Mouse (Mus musculus) midbrain, embryonic 16.5 days (tissue): ENCODE results near the gene Ap2a1. TPM values are rescaled to one million over a fixed set of nuclear protein-coding genes. Genes with fewer than 3 reads are reported as not detected.

Source experiments
- ATAC-seq: fragments of 200-750 bp; cut with Nextera tagmentation; 2 replicates; pipeline ENCODE4 v1.8.0; 2017; ENCODE audit warnings: moderate TSS enrichment
- H3K27ac ChIP-seq: fragments of 300-500 bp; sonication (generic); 2 replicates; pipeline ENCODE4 v1.5.1; 2014; ENCODE audit warnings: mild to moderate bottlenecking, low read length, mixed read lengths
- H3K27me3 ChIP-seq: fragments of 300-500 bp; sonication (generic); 2 replicates; pipeline ENCODE4 v1.6.1; 2014; ENCODE audit warnings: low read depth, low read length, mixed read lengths; ENCODE audit not compliant: control insufficient read depth, insufficient read depth
- H3K36me3 ChIP-seq: fragments of 300-500 bp; sonication (generic); 2 replicates; pipeline ENCODE4 v1.6.1; 2014; ENCODE audit warnings: mild to moderate bottlenecking, low read length, moderate library complexity, mixed read lengths; ENCODE audit not compliant: control insufficient read depth, insufficient read depth
- H3K4me1 ChIP-seq: fragments of 300-500 bp; sonication (generic); 2 replicates; pipeline ENCODE4 v1.6.1; 2014; ENCODE audit warnings: mild to moderate bottlenecking, low read length, mixed read lengths; ENCODE audit not compliant: control insufficient read depth, insufficient read depth
- H3K4me2 ChIP-seq: fragments of 300-500 bp; sonication (generic); 2 replicates; pipeline ENCODE4 v1.6.1; 2014; ENCODE audit warnings: mild to moderate bottlenecking, low read length, mixed read lengths
- H3K4me3 ChIP-seq: fragments of 300-500 bp; sonication (generic); 2 replicates; pipeline ENCODE4 v1.5.1; 2014; ENCODE audit warnings: low read depth, mild to moderate bottlenecking, low read length, moderate library complexity, mixed read lengths
- H3K9ac ChIP-seq: fragments of 300-500 bp; sonication (generic); 2 replicates; pipeline ENCODE4 v1.6.1; 2014; ENCODE audit warnings: low read depth, low read length, mixed read lengths
- H3K9me3 ChIP-seq: fragments of 300-500 bp; sonication (generic); replicated peaks from 2 replicates; pipeline ENCODE4 v1.6.1; 2014; ENCODE audit warnings: mild to moderate bottlenecking, low read length, mixed read lengths; ENCODE audit not compliant: control insufficient read depth, poor library complexity, severe bottlenecking
- WGBS: fragments of 180-500 bp; shearing (Covaris S2); extraction: QIAGEN DNeasy Blood & Tissue Kit; methylation state at CpG from one replicate; pipeline ENCODE4 v1.1.7; 2014; 5-methylcytosine and 5-hydroxymethylcytosine counted together
- polyA plus RNA-seq: library from polyadenylated mRNA; unstranded; fragments of >200 nt; fragmentation: Nextera tagmentation; extraction: Ambion mirVana; gene quantifications from 2 replicates; pipeline ENCODE4 v1.2.1, GENCODE M21; 2015

Ap2a1 gene
- polyA plus RNA-seq, 1 experiment from 2014 or later = 136 TPM

- H3K9me3 ChIP-seq = no peaks in the 10 kb centered on the region
- H3K36me3 ChIP-seq = peaks cover 24% of the 10 kb centered on the region
- no peak overlapping the region for H3K9ac ChIP-seq
- peaks cover 2% of the 10 kb centered on the region for H3K4me1 ChIP-seq
- no peak for ATAC-seq
- no peaks in the 10 kb centered on the region for H3K27me3 ChIP-seq
- 80% methylated on average over 7 of the region's 7 CpGs for whole genome bisulfite sequencing
- H3K27ac ChIP-seq = no peak overlapping the region
- H3K4me3 ChIP-seq = no peak overlapping the region
- H3K4me2 ChIP-seq = no peak overlapping the region
Observed at GRCm38 (mm10) chr7:44965975-44966374, 36.7 kb upstream of the Ap2a1 start.

GRCm38 (mm10) chr7:44964990-44965389 is 35.7 kb upstream of the Ap2a1 start:
- H3K9ac ChIP-seq = no peak overlapping the region
- no peak overlapping the region for H3K4me2 ChIP-seq
- WGBS = 95% methylated on average over 12 of the region's 13 CpGs
- H3K36me3 ChIP-seq = peaks cover 27% of the 10 kb centered on the region
- H3K9me3 ChIP-seq = no peaks in the 10 kb centered on the region
- no peak overlapping the region for H3K27ac ChIP-seq
- no peaks in the 10 kb centered on the region; the same call in 1 of the 2 replicates for H3K4me1 ChIP-seq
- H3K27me3 ChIP-seq = no peaks in the 10 kb centered on the region
- H3K4me3 ChIP-seq = no peak overlapping the region
- ATAC-seq = no peak

GRCm38 (mm10) chr7:44962831-44963230 is 33.5 kb upstream of the Ap2a1 start:
- no peak overlapping the region for H3K27ac ChIP-seq
- 93% methylated on average over 5 of the region's 5 CpGs for WGBS
- H3K36me3 ChIP-seq = peaks cover 29% of the 10 kb centered on the region
- no peak overlapping the region for H3K9ac ChIP-seq
- no peak overlapping the region for H3K4me2 ChIP-seq
- H3K27me3 ChIP-seq = no peaks in the 10 kb centered on the region
- H3K4me3 ChIP-seq = no peak overlapping the region
- no peaks in the 10 kb centered on the region for H3K9me3 ChIP-seq
- H3K4me1 ChIP-seq = no peaks in the 10 kb centered on the region
- ATAC-seq = no peak

- peaks cover 29% of the 10 kb centered on the region for H3K36me3 ChIP-seq
- ATAC-seq = no peak
- no peaks in the 10 kb centered on the region for H3K4me1 ChIP-seq
- H3K9me3 ChIP-seq = no peaks in the 10 kb centered on the region
- no peak overlapping the region for H3K9ac ChIP-seq
- no peaks in the 10 kb centered on the region for H3K27me3 ChIP-seq
- WGBS = 88% methylated on average over 8 of the region's 8 CpGs
- H3K27ac ChIP-seq = no peak overlapping the region
- H3K4me3 ChIP-seq = no peak overlapping the region
- H3K4me2 ChIP-seq = no peak overlapping the region
Observed at GRCm38 (mm10) chr7:44962337-44962736, 33.0 kb upstream of the Ap2a1 start.

GRCm38 (mm10) chr7:44960512-44960910 is 31.2 kb upstream of the Ap2a1 start:
- H3K27ac ChIP-seq = no peak overlapping the region
- H3K36me3 ChIP-seq = peaks cover 20% of the 10 kb centered on the region
- no peaks in the 10 kb centered on the region for H3K27me3 ChIP-seq
- WGBS = 93% methylated on average over 13 of the region's 13 CpGs
- H3K4me1 ChIP-seq = no peaks in the 10 kb centered on the region
- ATAC-seq = no peak
- no peak overlapping the region for H3K4me2 ChIP-seq
- H3K9ac ChIP-seq = no peak overlapping the region
- H3K9me3 ChIP-seq = no peaks in the 10 kb centered on the region
- no peak overlapping the region for H3K4me3 ChIP-seq

- 93% methylated on average over 10 of the region's 10 CpGs for WGBS
- no peak for ATAC-seq
Observed at GRCm38 (mm10) chr7:44959874-44960511, 30.7 kb upstream of the Ap2a1 start.

GRCm38 (mm10) chr7:44959281-44959680 is 30.0 kb upstream of the Ap2a1 start:
- Histone ChIP-seq H3K4me2 (no peak overlapping the region), H3K9ac (no peak overlapping the region), H3K27me3 (no peaks in the 10 kb centered on the region), H3K9me3 (no peaks in the 10 kb centered on the region), H3K36me3 (peaks cover 13% of the 10 kb centered on the region), H3K4me3 (no peak overlapping the region), H3K4me1 (no peaks in the 10 kb centered on the region), H3K27ac (no peak overlapping the region)
- ATAC-seq = no peak
- 93% methylated on average over 8 of the region's 8 CpGs for WGBS

More at GRCm38 (mm10) chr7:44959874-44960511, 30.7 kb upstream of the Ap2a1 start:
- H3K4me2 ChIP-seq = no peak overlapping the region
- H3K36me3 ChIP-seq = peaks cover 15% of the 10 kb centered on the region
- no peaks in the 10 kb centered on the region for H3K4me1 ChIP-seq
- no peak overlapping the region for H3K9ac ChIP-seq
- no peak overlapping the region for H3K4me3 ChIP-seq
- H3K27ac ChIP-seq = no peak overlapping the region
- no peaks in the 10 kb centered on the region for H3K27me3 ChIP-seq
- no peaks in the 10 kb centered on the region for H3K9me3 ChIP-seq

GRCm38 (mm10) chr7:44958208-44958607 is 28.9 kb upstream of the Ap2a1 start:
- H3K4me3 ChIP-seq = no peak overlapping the region
- H3K4me2 ChIP-seq = no peak overlapping the region
- no peak overlapping the region for H3K9ac ChIP-seq
- H3K27ac ChIP-seq = no peak overlapping the region
- peaks cover 11% of the 10 kb centered on the region for H3K36me3 ChIP-seq
- H3K9me3 ChIP-seq = no peaks in the 10 kb centered on the region
- no peaks in the 10 kb centered on the region for H3K4me1 ChIP-seq
- H3K27me3 ChIP-seq = no peaks in the 10 kb centered on the region
- no peak; the same call in 1 of the 2 replicates for ATAC-seq
- WGBS = 58% methylated on average over 7 of the region's 7 CpGs

GRCm38 (mm10) chr7:44957183-44957835 is 28.0 kb upstream of the Ap2a1 start:
- Histone ChIP-seq H3K27ac (no peak overlapping the region), H3K27me3 (no peaks in the 10 kb centered on the region; the same call in none of the 2 replicates), H3K4me3 (no peak overlapping the region), H3K36me3 (peaks cover 11% of the 10 kb centered on the region), H3K9me3 (no peaks in the 10 kb centered on the region), H3K4me1 (no peaks in the 10 kb centered on the region), H3K4me2 (no peak overlapping the region), H3K9ac (no peak overlapping the region)
- ATAC-seq = no peak
- WGBS = 75% methylated on average over 20 of the region's 20 CpGs
